Mouse (Mus musculus) hindbrain, embryonic 13.5 days (tissue): Measurements from ENCODE around the gene Acox1. TPM values are rescaled to one million over a fixed set of nuclear protein-coding genes. Genes with fewer than 3 reads are reported as not detected.
A peak's percentile ranks its signal among the peaks of the same experiment; 100 is the strongest.

Experiments
- ATAC-seq: fragments of 200-750 bp; cut with Nextera tagmentation; 2 replicates; pipeline ENCODE4 v1.8.0; 2017; ENCODE audit warnings: moderate TSS enrichment; ENCODE audit not compliant: low FRiP score
- H3K27ac ChIP-seq: fragments of 300-500 bp; sonication (generic); 2 replicates; pipeline ENCODE4 v1.5.1; 2015; ENCODE audit warnings: inconsistent platforms, mild to moderate bottlenecking, moderate library complexity
- H3K27me3 ChIP-seq: fragments of 300-500 bp; sonication (generic); 2 replicates; pipeline ENCODE4 v1.6.1; 2015; ENCODE audit warnings: mild to moderate bottlenecking, inconsistent platforms
- H3K36me3 ChIP-seq: fragments of 300-500 bp; sonication (generic); 2 replicates; pipeline ENCODE4 v1.6.1; 2015; ENCODE audit warnings: mild to moderate bottlenecking, inconsistent platforms
- H3K4me1 ChIP-seq: fragments of 300-500 bp; sonication (generic); replicated peaks from 2 replicates; pipeline ENCODE4 v1.6.1; 2015; ENCODE audit warnings: inconsistent platforms
- H3K4me2 ChIP-seq: fragments of 300-500 bp; sonication (generic); 2 replicates; pipeline ENCODE4 v1.6.1; 2015; ENCODE audit warnings: inconsistent platforms, mild to moderate bottlenecking, moderate library complexity
- H3K4me3 ChIP-seq: fragments of 300-500 bp; sonication (generic); 2 replicates; pipeline ENCODE4 v1.5.1; 2015; ENCODE audit warnings: mild to moderate bottlenecking, inconsistent platforms
- H3K9ac ChIP-seq: fragments of 300-500 bp; sonication (generic); 2 replicates; pipeline ENCODE4 v1.6.1; 2015; ENCODE audit warnings: mild to moderate bottlenecking, inconsistent platforms
- H3K9me3 ChIP-seq: fragments of 300-500 bp; sonication (generic); 2 replicates; pipeline ENCODE4 v1.6.1; 2016; ENCODE audit warnings: inconsistent platforms
- WGBS: fragments of 180-500 bp; shearing (Covaris S2); methylation state at CpG from one replicate; pipeline ENCODE4 v1.1.7; 2015; 5-methylcytosine and 5-hydroxymethylcytosine counted together
- polyA plus RNA-seq: library from polyadenylated mRNA; unstranded; fragments of >200 nt; fragmentation: Nextera tagmentation; extraction: Ambion mirVana; gene quantifications from 2 replicates; pipeline ENCODE4 v1.2.1, GENCODE M21; 2015

The Acox1 gene
- polyA plus RNA-seq, 1 experiment from 2014 or later = 54.6 TPM

DNA sequence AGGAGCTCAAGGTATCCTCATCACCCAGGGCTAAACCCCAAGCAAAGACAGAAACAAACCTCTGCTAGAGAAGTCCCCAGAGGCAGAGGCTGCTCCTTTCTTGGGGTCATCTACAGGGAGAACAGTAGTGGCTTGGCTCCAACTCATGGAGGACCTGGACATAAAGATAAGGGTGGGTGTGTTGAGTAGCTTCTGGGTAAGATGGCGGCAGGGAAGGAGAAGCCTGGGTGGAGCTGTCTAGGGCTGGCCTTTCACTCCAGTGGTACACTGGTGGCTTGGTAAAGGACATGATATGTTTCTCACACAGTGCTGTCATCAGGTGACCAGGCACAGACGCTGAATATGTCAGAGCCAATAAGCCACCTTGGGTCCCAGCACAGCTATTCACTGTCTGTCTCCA is 47.9 kb downstream of the Acox1 start:
- Histone ChIP-seq H3K27me3 (no peaks in the 10 kb centered on the region), H3K27ac (no peak overlapping the region), H3K36me3 (peaks cover 100% of the 10 kb centered on the region), H3K9ac (no peak overlapping the region), H3K9me3 (no peaks in the 10 kb centered on the region), H3K4me1 (peaks cover 6% of the 10 kb centered on the region; the same call in 1 of the 2 replicates), H3K4me2 (no peak overlapping the region), H3K4me3 (no peak overlapping the region)
- 91% methylated on average over 2 of the region's 2 CpGs for WGBS
- ATAC-seq = no peak

DNA sequence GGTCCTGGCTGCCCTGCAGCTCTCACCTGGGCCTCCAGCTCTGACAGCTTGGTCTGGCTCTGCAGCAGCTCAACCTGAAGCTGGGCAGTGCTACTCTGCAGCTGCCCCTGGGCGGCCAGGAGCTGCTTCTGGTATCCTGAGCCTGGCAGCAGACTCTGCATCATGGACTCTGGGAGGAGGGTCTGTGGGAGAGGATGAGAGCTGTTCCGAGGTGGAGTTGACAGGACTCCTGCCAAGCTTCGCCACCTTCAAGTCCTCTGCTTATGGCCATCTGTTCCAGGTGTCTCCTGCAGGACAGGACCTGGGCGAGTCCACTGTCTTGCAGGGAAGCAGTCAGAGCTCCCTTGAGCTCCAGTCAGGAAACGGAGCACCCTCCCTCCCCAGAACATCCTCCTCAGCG is 49.5 kb downstream of the Acox1 start:
- no peaks in the 10 kb centered on the region for H3K9me3 ChIP-seq
- H3K4me1 ChIP-seq = peaks cover 10% of the 10 kb centered on the region
- no peak overlapping the region for H3K4me2 ChIP-seq
- 0 out of 2 replicates have a peak overlapping the region, but pooled peaks have one; percentile 23 for H3K27ac ChIP-seq
- no peaks in the 10 kb centered on the region for H3K27me3 ChIP-seq
- H3K4me3 ChIP-seq = no peak overlapping the region
- peaks cover 100% of the 10 kb centered on the region for H3K36me3 ChIP-seq
- 82% methylated on average over 6 of the region's 6 CpGs for WGBS
- peak overlapping the region; percentile 24; the same call in 1 of the 2 replicates for H3K9ac ChIP-seq
- ATAC-seq = no peak

DNA sequence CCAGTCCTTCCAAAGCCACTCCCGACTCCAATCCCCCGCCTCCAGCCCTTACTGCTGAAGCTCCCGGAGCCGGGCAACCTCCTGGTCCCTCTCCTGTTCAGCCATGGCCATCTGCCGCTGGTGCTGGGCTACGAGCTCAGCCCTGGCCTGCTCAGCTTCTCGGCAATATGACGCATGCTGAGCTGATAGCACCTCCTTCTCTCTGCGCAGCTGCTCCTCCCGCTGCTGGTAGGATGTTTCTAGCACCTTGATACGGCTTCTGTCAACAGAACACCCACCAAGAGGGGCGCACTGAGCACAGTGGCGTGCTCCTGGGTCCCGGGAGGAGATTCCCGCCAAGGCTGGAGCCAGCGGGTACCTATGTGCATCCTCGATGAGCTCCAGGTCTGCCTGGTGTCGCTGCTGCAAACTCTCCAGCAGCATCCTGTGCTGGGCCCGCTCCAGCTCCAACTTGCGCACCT is 50.1 kb downstream of the Acox1 start:
- WGBS = 69% methylated on average over 20 of the region's 20 CpGs
- Histone ChIP-seq H3K27ac (0 out of 2 replicates have a peak overlapping the region, but pooled peaks have one; percentile 23), H3K4me1 (peaks cover 10% of the 10 kb centered on the region), H3K36me3 (peaks cover 100% of the 10 kb centered on the region), H3K9ac (peak overlapping the region; percentile 24; the same call in 1 of the 2 replicates), H3K9me3 (no peaks in the 10 kb centered on the region), H3K4me3 (no peak overlapping the region), H3K4me2 (no peak overlapping the region), H3K27me3 (no peaks in the 10 kb centered on the region)
- no peak for ATAC-seq

DNA sequence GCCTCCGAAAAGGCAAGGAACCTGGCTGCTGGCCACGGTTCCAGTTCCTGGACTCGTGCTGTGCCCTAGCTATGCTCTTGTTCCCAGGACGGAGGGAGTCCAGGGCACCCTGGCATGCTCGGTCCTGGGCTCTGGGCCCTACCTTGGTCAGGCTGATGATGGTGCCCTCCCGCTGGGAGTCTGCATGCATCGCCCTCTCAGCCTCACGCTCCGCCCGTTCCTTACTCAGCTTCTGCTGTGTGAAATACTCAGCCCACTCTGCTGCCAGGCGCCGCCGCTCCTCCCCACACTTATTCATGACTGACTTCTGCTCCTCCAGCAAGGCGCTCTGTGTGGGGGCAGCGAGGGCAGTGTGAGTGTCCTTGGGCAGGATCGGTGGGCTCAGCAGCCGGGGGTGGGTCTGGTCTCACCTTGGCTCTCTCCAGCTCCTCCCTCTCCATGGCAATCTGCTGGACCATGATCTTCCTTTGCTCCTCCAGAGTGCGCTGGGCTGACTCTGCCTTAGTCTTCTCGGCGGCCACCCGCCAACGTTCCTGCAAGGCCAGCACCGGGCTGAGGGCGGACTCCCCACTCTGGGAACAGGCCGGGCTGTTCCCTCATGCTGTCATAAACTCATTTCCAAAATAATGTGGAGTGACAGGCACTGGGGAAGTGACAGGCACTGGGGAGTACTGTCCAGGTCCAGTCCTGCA is 52.4 kb downstream of the Acox1 start:
- 76% methylated on average over 25 of the region's 25 CpGs for WGBS
- H3K27ac ChIP-seq = peak overlapping the region; percentile 48; the same call in 1 of the 2 replicates

DNA sequence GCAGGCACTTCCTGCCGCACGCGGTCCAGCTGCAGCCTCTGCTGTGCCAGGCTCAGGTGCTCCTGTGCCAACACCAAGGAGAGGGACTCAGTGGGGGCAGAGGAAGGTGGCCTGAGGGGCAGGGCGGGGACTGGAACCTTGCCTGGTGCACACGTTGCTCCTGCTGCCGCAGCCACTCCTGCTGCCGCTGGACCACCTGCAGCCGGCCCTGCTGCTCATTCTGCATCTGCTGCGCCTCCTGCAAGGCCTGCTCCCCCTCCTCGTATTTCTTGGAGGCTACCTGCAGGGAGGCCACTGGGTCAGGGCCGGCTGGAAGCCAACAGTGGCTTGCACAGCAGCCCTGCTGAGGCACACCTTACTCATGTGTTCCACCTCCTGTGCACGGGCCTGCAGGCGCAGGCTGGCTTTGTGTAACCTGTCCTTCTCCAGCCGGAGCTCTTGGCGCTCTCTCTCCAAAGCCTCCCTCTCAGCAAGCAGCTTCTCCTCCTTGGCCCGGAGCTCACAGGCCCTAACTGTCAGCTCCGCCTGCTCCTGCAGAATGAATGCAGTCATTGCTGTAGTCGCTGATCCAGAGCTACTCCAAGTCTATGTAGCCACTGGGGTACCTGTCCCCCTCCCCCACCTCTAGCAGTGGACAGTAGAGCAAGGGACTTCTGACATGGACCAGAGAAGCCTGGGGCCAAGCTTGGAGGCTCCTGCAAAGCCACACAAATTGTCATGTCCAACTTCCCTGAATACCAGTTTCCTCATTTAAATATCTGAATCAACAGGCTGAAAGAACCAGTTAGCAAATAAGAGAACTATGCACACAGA is 53.2 kb downstream of the Acox1 start:
- ATAC-seq = no peak
- no peaks in the 10 kb centered on the region for H3K27me3 ChIP-seq
- no peak overlapping the region for H3K9ac ChIP-seq
- H3K4me3 ChIP-seq = no peak overlapping the region
- H3K9me3 ChIP-seq = no peaks in the 10 kb centered on the region
- H3K4me1 ChIP-seq = peaks cover 10% of the 10 kb centered on the region
- H3K4me2 ChIP-seq = no peak overlapping the region
- peaks cover 95% of the 10 kb centered on the region for H3K36me3 ChIP-seq
- H3K27ac ChIP-seq = peak overlapping the region; percentile 48
- WGBS = 56% methylated on average over 18 of the region's 18 CpGs

More for the DNA sequence above, 52.4 kb downstream of the Acox1 start:
- Histone ChIP-seq H3K9ac (no peak overlapping the region), H3K4me2 (no peak overlapping the region), H3K27me3 (no peaks in the 10 kb centered on the region), H3K4me1 (peaks cover 10% of the 10 kb centered on the region), H3K4me3 (no peak overlapping the region), H3K9me3 (no peaks in the 10 kb centered on the region), H3K36me3 (peaks cover 100% of the 10 kb centered on the region)
- no peak for ATAC-seq

DNA sequence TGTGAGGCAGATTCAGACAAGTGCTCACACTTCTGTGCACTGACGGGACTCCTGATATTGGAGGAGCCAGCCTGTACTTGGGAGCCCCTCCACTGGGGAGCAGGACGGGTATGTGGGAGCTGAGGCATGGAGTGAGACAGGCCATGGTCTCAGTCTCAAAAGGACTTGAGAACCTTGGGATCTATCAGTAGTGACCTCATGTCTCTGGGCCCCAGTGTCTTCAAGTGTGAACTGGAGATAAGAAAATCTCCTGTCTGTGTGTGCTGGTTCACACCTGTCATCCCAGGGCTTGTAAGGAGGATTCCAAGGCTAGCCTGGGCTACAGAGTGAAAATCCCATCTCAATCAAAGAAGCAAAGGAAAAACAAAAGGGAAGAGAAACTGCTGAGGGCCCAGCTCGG is 55.4 kb downstream of the Acox1 start:
- 92% methylated on average over 3 of the region's 3 CpGs for WGBS
- Histone ChIP-seq H3K9me3 (no peaks in the 10 kb centered on the region), H3K4me2 (no peak overlapping the region), H3K4me3 (no peak overlapping the region), H3K9ac (no peak overlapping the region), H3K27me3 (no peaks in the 10 kb centered on the region), H3K27ac (no peak overlapping the region), H3K36me3 (peaks cover 73% of the 10 kb centered on the region), H3K4me1 (peaks cover 7% of the 10 kb centered on the region; the same call in 1 of the 2 replicates)
- no peak for ATAC-seq

DNA sequence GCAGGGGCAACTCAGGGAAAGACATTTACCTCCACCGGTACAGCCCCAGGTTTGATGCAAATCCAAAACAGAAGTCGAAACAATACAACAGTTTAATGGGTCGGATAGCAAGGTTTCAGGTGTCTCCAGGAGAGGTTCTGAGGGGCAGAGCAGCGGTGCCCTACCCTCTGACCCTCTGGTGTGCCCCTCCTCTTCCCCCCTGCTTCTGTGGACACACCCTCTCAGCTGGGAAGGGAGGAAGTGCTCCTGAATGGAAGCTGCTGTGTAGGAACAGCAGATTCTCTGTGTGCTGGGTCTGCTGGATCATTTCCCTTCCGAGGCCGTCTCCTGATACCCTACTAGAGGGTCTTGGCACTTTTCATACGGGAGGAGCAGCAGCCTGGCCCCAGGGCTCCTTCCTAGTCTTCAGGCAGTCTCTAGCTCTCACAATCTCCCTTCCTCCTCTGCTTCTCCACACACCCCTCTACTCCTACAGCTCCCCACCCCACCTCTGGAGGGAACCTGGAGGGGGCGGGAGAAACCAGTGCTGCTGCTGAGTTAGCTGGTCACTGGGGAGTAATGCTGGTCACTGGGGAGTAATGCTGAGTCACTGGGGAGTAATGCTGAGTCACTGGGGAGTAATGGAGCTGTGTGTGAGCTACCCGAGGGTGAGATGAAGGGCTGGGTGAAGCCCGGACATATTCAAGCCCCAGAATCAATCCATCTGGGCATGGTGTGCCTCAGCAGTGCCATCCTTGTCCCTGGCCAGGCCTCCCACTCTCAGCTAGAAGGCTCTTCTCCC is 56.4 kb downstream of the Acox1 start:
- H3K27ac ChIP-seq = no peak overlapping the region
- H3K36me3 ChIP-seq = peaks cover 62% of the 10 kb centered on the region
- peaks cover 16% of the 10 kb centered on the region for H3K4me1 ChIP-seq
- H3K9me3 ChIP-seq = no peaks in the 10 kb centered on the region
- H3K4me3 ChIP-seq = no peak overlapping the region
- ATAC-seq = no peak
- H3K4me2 ChIP-seq = no peak overlapping the region
- 71% methylated on average over 10 of the region's 10 CpGs for WGBS
- H3K27me3 ChIP-seq = no peaks in the 10 kb centered on the region
- no peak overlapping the region for H3K9ac ChIP-seq

DNA sequence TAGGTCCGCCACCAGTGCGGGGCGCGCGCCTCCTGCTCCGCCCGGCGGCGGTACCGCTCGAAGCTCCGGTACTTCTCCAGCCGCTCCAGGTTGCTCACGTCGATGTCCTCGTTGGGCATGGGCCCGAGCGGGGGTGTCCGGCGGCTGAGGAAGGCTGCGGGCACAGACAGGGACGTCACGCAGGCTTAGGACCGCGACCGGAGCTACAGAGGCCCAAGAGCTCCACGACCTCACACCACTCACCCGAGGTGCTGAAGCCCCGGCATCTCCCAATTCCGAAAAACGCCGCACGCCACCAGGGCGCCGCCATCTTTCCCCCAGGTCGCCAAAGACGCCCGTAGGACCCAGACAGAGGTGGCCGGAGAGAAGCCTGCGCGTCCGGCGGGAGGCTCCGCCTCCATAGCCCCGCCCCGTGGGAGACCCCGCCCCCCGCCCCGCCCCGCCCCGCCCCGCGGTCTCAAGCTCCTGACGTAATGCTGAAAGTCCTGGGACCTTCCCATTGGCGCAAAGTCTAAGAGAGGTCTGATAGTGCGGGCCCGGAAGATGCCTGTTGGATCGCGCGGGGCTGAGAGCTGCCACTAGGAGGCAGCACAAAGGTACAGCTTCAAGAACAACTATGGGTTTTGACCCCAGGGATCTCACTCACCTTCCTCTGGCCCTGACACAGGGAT is 60.2 kb downstream of the Acox1 start, which contains the start of gene Mrpl38:
Gene Mrpl38 (minus strand): TSS at position 401 of the 671 bp plus-strand sequence.
- ATAC-seq = peak; percentile 93
- H3K27me3 ChIP-seq = no peaks in the 10 kb centered on the region
- H3K4me1 ChIP-seq = peaks cover 16% of the 10 kb centered on the region
- H3K36me3 ChIP-seq = peaks cover 52% of the 10 kb centered on the region
- H3K4me2 ChIP-seq = peak within 1 kb of the TSS; percentile 72
- H3K9me3 ChIP-seq = no peaks in the 10 kb centered on the region
- H3K4me3 ChIP-seq = peak within 1 kb of the TSS; percentile 86
- H3K27ac ChIP-seq = peak within 1 kb of the TSS; percentile 83
- H3K9ac ChIP-seq = peak within 1 kb of the TSS; percentile 82
- under 1% methylated on average over 58 of the region's 60 CpGs for WGBS

DNA sequence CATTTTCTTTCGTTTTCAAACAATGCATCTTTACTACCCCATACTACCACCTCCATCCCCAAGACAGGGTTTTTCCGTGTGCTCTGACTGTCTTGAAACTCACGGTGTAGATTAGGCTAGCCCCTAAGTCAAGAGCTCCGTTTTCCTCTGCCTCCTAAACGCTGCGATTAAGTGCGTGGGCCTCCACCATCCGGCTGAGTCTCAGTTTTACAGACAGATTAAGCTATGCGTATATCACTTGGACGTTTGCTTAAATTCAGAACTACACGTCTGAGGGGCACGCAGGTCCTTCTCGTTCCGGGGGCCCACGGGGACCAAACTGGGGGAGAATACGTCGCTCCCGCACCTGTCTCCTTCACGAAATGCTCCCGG is 60.8 kb downstream of the Acox1 start:
- WGBS = under 1% methylated on average over 20 of the region's 20 CpGs
- Histone ChIP-seq H3K4me1 (peaks cover 16% of the 10 kb centered on the region), H3K9ac (peak overlapping the region; percentile 82), H3K9me3 (no peaks in the 10 kb centered on the region), H3K4me2 (peak overlapping the region; percentile 72), H3K27me3 (no peaks in the 10 kb centered on the region), H3K36me3 (peaks cover 52% of the 10 kb centered on the region), H3K27ac (peak overlapping the region; percentile 83), H3K4me3 (peak overlapping the region; percentile 86)
- peak; percentile 6; the same call in 1 of the 2 replicates for ATAC-seq

DNA sequence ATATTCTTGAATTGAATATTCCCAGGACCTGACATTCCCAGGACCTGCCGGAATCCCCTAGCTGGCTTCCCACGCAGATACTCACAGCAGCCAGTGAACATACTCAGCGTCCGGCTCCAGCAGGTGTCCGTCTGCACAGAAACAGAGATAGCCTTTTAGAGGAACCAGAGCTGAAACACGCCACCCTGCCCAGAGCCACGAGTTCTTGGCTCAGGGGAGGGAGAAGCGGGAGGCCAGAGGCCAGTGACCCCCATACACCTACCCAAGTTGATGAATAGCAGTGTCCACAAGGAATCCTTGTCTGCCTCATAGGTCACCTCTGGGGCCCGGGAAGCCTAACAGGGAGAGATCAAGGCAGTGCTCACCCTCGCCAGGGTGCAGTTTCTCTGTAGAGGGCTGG is 64.7 kb downstream of the Acox1 start:
- H3K36me3 ChIP-seq = peaks cover 47% of the 10 kb centered on the region
- H3K4me3 ChIP-seq = no peak overlapping the region
- no peak overlapping the region for H3K27ac ChIP-seq
- no peak overlapping the region for H3K9ac ChIP-seq
- peaks cover 40% of the 10 kb centered on the region for H3K4me1 ChIP-seq
- H3K9me3 ChIP-seq = no peaks in the 10 kb centered on the region
- H3K4me2 ChIP-seq = no peak overlapping the region
- H3K27me3 ChIP-seq = 0 out of 2 replicates have a peak, but pooled peaks cover under 1% of the 10 kb centered on the region
- 90% methylated on average over 10 of the region's 10 CpGs for WGBS
- ATAC-seq = no peak

DNA sequence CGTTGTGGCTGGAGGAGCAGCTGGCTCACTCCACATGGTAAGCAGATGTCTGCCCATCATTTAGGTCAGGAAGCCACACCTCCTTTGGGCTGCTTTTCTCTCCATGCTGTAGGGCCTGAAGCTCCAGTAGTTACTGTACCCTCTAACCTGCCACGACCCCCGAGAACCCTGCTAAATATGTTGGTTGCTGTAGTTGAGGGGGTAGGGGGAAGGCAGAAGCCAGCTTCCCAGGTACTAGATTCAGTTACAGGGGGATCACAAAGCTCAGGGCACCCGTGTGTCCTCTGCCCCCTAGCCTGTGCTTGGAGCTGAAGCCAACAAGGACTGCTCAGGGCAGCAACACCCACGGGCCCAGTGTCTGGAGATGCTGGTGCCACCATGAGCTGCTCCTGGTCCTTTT is 65.3 kb downstream of the Acox1 start:
- Histone ChIP-seq H3K4me1 (peaks cover 39% of the 10 kb centered on the region), H3K27ac (no peak overlapping the region), H3K36me3 (peaks cover 47% of the 10 kb centered on the region), H3K9ac (no peak overlapping the region), H3K9me3 (no peaks in the 10 kb centered on the region), H3K4me3 (no peak overlapping the region), H3K4me2 (no peak overlapping the region), H3K27me3 (0 out of 2 replicates have a peak, but pooled peaks cover 3% of the 10 kb centered on the region)
- 73% methylated on average over 5 of the region's 5 CpGs for WGBS
- no peak for ATAC-seq
